Mouse (Mus musculus) megakaryocyte progenitor cell, adult 5-6 weeks (primary cell): ENCODE results near the gene Cxxc4. TPM values are rescaled to one million over a fixed set of nuclear protein-coding genes. Genes with fewer than 3 reads are reported as not detected.

Experiments used
- ATAC-seq: replicated peaks from 2 replicates; pipeline ENCODE4 v1.8.0; 2016; ENCODE audit warnings: mild to moderate bottlenecking, moderate TSS enrichment, inconsistent platforms; ENCODE audit not compliant: poor library complexity
- total RNA-seq, 2 experiments: library from RNA; stranded (forward) in 1 of 2; stranded (reverse) in 1 of 2; fragments of 157-497, 149-512 nt in 1 of 2; fragments of 200-1000 nt in 1 of 2; gene quantifications; 2 replicates each; pipeline versions ENCODE4 v1.2.3 to v1.2.4; 2015 to 2017

Gene Cxxc4
- total RNA-seq, 2 experiments from 2014 or later: not detected

DNA sequence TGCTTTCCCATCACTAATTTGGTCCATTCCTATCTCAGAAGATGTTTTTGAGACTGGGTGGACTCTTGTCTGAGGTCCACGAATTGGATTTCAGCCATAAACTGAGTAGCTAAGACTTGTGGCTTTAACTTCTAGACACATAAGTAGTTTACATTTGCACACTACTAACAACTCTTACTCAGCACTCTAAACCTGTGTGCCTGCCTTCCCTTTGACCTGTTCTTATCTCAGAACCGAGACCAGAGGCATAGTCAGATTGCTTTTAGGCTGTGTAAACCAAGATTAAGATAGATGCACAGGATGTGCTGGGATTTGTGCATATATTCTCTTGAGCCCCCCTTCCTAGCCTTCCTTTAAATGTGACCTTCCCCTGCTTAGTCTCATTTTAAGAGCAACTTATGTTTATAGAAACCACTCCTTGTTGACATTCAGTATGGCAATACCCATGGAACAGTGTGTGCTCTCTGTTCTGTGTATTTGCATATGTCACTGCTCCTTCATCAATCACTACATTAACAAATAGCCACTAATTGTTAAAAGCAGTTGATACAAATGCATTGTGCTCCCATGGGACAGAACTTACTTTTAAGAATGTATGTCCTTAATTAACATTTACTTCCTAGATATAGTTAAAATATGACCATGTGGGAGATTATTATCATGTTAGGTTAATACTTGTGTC is 7.0 kb downstream of the Cxxc4 start:
- no peak for ATAC-seq

DNA sequence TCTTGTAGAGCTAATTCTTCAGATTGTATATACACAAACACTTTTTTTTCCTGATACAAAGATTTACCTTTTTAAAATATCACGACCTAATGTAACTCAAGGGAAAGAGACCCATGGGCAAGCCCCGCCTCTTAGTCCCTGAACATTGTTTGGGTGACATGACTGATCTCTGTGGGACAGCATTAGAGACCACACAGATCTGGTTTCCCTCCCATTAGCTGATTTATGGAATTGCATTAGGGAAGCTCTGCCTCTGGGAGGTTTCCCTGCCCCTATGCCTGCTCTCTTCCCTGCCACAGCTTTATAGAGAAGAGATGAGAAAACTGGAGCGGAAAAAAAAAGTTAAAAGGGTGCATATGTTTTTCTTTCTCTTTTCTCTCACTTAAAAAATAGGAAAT is 7.6 kb downstream of the Cxxc4 start:
- no peak for ATAC-seq

DNA sequence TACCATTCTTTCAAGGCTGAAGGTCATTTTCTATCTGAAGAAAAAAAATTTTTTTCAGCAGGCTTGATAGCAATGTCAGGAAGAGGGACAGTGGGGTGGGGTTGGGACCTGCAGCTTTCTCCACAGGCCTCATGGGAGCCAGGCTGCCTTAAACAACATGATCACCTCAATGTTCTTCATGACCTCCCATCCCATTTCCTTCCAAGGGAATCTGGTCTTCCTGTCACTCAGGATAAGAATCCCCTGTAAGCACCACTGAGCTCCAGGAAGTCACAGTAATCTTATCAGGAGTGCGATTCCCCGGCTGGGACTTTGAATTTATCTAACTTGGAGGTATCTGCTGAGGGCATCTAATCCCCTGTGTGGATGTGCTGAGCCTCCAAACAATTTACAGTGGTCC is 17.9 kb downstream of the Cxxc4 start:
- ATAC-seq: no peak

DNA sequence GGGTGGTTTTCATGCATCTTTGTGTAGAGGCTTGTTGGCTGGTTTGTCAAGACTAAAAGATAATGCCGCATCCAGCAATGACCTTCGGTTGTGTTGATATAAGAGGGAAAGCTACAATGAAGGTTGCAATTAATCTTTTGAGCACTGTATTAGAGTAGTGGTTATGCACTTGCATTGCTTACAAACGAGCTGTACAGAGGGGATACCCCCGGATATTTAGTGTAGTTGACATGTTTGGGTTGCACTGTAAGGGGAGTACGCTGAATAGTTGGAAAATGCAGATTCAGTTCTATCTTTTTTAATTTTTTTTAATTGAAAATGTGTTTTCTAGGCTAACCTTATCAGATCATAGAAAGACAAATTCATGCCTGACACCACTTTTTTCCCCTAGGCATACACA is 22.4 kb downstream of the Cxxc4 start:
- ATAC-seq: no peak

DNA sequence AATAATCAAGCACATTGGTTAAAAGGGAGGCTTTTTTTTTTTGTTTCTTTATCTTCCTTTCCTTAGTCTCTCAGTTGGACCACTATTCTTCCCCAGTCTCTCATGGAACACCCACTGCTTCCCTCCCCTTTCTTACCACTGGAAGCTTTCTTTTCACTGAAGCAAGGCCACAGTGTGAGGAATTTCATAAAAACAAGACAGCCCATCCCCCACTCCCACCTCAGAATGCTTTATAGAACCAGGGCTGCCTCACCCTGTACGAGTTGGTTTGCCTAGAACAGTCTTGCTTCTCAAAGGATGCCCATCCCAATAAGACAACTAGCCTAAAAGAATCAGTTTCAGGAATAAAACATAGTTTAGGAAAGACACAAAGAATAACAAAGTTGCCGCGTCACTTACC is 23.0 kb downstream of the Cxxc4 start:
- no peak for ATAC-seq

DNA sequence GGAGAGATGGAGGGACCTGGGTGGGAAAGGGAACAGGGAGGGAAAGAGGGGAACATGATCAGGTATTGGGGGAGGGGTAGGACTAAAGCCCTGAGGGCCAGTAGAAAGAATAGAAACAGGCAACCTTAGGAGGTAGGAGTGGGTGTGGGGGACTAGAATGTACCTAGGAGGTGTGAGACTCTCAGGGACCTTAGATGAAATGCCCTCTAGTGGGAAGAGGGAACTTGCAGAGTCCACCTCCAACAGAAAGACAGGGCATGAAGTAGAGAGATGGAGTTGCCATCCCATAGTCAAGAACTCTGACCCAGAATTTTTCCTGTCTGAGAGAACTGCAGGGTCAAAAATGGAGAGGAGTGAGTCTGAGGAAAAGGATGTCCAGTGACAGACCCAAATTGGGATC is 43.4 kb downstream of the Cxxc4 start:
- ATAC-seq: no peak

DNA sequence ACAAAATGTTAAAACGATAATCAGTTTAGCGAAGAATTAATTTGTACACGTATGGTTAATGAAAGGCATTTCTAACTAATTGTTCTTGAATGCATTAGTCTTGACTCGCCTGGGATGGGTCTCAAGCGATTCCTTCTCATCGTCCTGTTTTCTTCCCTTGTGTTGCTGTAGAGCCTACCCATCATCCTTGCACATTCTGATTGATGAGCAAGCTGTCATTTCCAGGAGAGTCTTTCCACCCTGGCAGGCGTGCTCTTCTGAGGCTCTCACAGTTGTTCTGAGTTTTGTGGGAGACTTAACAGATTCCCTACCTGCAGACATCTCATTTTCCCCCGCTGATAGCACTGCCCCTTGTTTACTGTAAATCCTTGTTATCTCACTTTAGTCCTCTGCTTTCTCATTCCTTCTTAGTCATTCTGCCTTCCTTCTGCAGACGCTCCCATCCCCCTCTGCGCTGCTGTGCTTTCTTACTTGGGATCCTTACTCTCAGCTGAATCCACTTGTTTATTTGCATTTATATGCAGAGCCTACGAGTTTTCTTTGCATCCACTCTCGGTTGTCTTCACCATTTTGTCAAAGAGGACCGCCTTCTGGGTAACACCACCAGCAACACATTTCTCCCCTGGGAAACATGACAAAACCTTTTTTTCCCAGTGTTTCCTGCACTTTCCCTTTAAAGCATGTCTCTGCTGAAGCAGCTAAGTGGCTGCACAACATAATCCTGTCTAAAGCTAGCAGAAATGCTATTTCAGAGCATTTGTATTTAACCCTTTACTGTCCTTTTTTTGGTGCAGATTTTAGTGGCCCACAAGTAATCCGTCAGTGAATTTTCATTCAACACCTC is 45.5 kb downstream of the Cxxc4 start:
- ATAC-seq: no peak

DNA sequence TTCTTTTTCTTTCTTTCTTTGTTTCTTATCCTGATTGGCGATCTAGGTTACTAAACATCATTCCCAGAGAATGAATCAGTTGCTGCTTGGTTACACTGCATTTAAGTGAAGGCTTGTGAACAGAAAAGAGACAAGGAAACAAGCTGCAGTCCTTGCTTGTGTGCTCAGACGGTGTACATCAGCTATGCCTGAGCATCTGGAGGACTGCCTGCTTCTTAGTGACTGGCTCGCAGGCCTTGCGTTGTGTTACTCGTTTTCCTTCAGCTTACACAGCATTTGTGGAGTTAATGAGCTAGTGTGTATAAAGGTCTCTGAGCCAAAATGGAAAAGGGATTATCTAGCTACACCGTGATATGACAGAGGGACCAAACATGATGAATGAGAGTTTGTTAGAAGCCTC is 58.9 kb downstream of the Cxxc4 start:
- ATAC-seq: no peak

DNA sequence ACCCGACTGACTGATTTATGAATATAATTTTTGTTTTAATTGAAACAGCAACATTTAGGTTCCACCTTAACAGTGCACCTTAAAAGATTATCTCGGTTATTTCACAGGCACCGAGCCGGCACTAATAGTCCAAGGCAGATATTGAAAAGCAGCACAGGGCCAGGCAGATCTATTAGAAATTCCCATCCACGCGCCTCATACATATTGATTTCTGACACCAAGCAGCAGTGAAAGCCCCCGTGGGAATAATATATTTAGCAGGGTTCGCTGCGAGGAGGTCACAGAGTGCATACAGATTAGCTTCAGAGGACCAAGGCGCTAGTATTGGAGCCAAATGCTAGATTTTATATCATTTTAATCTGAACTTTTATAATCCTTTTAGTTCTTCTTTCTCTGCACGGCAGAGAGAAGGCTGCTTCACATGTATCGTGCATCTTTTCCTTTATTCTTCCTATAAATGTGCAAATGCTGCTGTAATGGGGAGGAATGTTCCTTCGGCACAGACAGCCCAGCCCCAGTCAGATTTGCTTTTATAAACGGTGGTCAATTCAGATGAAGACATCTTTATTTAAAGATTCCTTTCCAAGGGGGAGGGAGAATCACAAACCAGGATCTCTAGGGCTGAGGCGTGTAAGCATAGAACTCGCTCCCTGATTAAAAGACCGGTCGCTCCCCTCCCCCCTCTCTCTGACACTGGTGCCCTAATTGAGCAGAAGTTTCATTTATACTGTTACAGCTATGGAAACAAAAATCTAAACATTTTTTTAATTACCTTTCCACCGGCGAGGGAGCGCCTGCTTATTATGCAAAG is 66.6 kb downstream of the Cxxc4 start:
- no peak for ATAC-seq

DNA sequence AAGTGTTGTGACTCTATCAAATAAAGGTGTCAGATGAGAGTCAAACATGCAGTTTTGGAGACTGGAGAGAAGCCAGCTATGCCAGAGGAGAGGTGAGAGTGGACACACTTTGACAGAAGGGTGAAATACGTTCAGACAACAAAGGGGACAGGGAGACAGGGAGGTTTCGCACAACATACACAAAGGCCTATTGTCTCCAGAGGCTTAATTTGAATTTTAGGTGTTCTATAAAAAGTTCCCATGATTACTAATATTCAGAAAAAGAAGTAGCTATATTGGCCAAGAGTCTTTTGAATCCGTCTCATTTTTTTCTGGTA is 67.2 kb downstream of the Cxxc4 start:
- ATAC-seq: no peak

DNA sequence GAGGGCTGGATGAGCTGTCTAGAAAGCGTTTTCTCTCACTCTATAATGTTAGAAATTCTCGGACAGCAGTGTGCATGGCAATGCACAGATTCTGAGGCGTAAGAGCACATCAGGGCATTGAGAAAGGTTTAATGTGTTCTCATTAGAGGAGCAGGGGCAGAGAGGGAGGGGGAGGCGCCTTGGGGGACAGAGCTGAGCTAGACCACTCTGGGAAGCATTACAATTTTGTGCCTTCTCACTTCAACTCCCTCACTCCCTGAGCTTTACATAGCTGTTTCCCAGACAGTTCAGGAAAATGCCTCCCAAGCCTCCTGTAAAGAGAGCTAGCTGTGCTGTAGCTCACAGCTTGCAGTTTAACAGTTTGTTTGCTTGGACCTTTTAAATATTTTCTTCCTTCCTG is 70.2 kb downstream of the Cxxc4 start:
- no peak for ATAC-seq

DNA sequence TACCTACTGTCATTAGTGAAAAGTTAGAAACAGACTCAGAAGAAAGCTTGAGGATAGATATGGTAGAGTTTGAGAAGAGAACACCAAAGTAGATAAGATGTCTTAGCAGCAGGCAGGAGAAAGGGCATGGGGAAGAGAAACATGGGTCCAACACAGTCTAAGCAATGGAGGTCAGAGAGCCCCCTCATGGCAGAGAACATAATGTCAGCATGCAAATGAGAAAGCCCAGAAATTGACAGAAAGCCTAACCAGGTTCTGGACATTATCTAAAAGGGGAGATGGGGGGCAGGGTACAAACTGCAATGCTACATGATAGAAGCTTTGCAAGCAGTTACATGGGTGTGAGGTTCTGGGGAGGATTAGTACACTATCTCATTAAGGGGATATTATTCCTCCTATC is 71.5 kb downstream of the Cxxc4 start:
- ATAC-seq: no peak
